Mouse (Mus musculus): ENCODE results near the gene Foxo1. TPM values are rescaled to one million over a fixed set of nuclear protein-coding genes. Genes with fewer than 3 reads are reported as not detected.

Foxo1 gene
- polyA plus RNA-seq, 1 experiment from 2014 or later = 7.1 TPM

DNA sequence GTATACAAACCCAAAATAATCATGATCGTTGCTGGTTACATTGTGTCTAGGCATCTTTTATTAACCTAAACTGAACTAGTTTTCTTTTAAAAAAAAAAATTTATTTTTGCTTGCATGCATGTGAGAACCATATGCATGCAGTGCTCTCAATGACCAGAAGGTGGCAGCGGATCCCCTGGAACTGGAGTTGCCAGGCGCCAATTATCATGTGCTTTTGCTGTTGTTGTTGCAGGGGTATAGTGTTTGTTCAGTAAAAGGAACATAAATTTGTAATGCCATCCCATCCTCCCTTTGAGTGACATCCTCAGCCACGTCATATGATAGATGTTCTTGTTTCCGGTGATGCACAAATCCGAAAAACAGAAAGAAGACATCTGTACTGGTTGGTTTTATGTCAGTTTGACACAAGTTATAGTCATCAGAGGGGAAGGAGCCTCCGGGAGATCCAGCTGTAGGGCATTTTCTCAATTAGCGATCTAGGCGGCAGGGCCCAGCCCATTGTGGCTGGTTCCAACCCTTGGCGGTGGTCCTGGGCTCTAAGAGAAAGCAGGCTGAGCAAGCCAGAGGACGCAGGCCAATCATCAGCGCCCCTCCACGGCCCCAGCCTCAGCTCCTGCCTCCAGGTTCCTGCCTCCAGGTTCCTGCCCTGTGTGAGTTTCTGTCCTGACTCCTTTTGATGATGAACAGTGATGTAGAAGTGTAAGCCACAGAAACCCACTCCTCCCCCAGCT lies 5.5 kb upstream of the Foxo1 start:
- Histone ChIP-seq H3K27me3 (ENCODE audit: control insufficient read depth, insufficient read depth, low read length) (peaks cover 7% of the 10 kb centered on the region), H3K27ac (ENCODE audit: low read depth, low read length) (no peak overlapping the region)
- ATAC-seq (replicated peaks; ENCODE audit: insufficient number of reproducible peaks, low FRiP score, low TSS enrichment) = no peak

DNA sequence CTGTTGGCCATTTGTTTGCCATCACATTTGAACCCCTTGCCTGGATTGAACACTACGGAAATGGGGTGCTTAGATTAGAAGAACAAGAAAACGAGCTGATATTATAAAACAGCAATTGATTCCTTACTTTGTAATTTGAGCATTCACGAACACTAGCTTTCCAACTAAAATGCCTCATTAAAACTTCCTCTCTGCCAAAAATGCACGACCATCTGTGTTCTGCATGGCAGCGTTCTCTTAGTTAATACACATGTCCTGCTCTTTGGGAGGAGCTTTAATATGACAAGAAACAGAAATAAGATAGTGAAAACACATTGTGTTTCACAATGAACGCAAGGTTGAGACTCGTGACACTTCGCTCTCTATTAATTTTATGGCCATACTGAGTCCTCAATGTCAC lies 3.8 kb upstream of the Foxo1 start:
- H3K4me3 ChIP-seq (ENCODE audit: low read depth, low read length) = no peak overlapping the region
- H3K27me3 ChIP-seq (ENCODE audit: control insufficient read depth, insufficient read depth, low read length) = peaks cover 3% of the 10 kb centered on the region; the same call in 1 of the 2 replicates
- H3K9ac ChIP-seq (ENCODE audit: low read depth, low read length) = no peak overlapping the region
- H3K27ac ChIP-seq (ENCODE audit: low read depth, low read length) = no peak overlapping the region
- no peak for ATAC-seq (replicated peaks; ENCODE audit: insufficient number of reproducible peaks, low FRiP score, low TSS enrichment)
- no peaks in the 10 kb centered on the region for H3K9me3 ChIP-seq (replicated peaks; ENCODE audit: control insufficient read depth, low read length)
- H3K36me3 ChIP-seq (ENCODE audit: control insufficient read depth, insufficient read depth, low read length) = no peaks in the 10 kb centered on the region
- H3K4me2 ChIP-seq = no peak overlapping the region
- peaks cover 5% of the 10 kb centered on the region; the same call in 1 of the 2 replicates for H3K4me1 ChIP-seq (ENCODE audit: control insufficient read depth, insufficient read depth, low read length)
- WGBS (ENCODE audit: insufficient replicate concordance) = 79% methylated on average over 8 of the region's 8 CpGs

More for the DNA sequence above, 5.5 kb upstream of the Foxo1 start:
- H3K9ac ChIP-seq (ENCODE audit: low read depth, low read length) = no peak overlapping the region
- no peak overlapping the region for H3K4me2 ChIP-seq
- H3K36me3 ChIP-seq (ENCODE audit: control insufficient read depth, insufficient read depth, low read length) = no peaks in the 10 kb centered on the region
- WGBS (ENCODE audit: insufficient replicate concordance) = 52% methylated on average over 13 of the region's 13 CpGs
- H3K4me3 ChIP-seq (ENCODE audit: low read depth, low read length) = no peak overlapping the region
- H3K9me3 ChIP-seq (replicated peaks; ENCODE audit: control insufficient read depth, low read length) = no peaks in the 10 kb centered on the region
- peaks cover 5% of the 10 kb centered on the region; the same call in 1 of the 2 replicates for H3K4me1 ChIP-seq (ENCODE audit: control insufficient read depth, insufficient read depth, low read length)

DNA sequence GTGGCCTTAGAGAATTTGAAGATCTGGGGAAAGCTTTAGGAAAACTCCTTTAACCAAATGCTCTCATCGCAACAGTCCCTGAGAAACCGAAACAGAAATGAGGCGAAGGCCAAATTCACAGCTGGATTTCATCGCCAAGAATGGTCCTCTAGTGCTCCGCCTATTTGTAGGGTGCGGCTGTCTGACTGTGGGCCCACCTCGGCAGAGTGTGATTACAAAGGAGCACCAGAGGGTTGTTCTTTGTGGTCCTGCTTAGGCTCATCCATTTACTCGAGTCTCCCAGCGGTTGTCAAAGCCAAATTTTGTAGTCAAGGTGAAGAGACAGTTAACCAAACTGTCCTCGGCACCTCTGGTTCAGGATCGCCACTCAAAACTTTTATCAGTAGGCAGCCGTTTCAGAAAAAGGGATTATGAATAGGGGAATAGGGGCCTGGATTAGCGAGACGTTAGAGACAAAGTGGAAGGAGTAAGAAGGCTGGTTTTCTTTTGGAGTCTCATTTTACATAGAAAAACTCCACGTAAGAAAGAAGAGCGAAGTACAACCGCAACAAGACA lies 1.5 kb upstream of the Foxo1 start:
- peaks cover 3% of the 10 kb centered on the region; the same call in 1 of the 2 replicates for H3K27me3 ChIP-seq (ENCODE audit: control insufficient read depth, insufficient read depth, low read length)
- H3K4me1 ChIP-seq (ENCODE audit: control insufficient read depth, insufficient read depth, low read length) = peaks cover 10% of the 10 kb centered on the region
- no peak overlapping the region for H3K27ac ChIP-seq (ENCODE audit: low read depth, low read length)
- WGBS (ENCODE audit: insufficient replicate concordance) = 10% methylated on average over 17 of the region's 17 CpGs
- H3K9me3 ChIP-seq (replicated peaks; ENCODE audit: control insufficient read depth, low read length) = no peaks in the 10 kb centered on the region
- peak overlapping the region; percentile 93 for H3K4me3 ChIP-seq (ENCODE audit: low read depth, low read length)
- peak overlapping the region; percentile 86 for H3K4me2 ChIP-seq
- no peaks in the 10 kb centered on the region for H3K36me3 ChIP-seq (ENCODE audit: control insufficient read depth, insufficient read depth, low read length)
- H3K9ac ChIP-seq (ENCODE audit: low read depth, low read length) = no peak overlapping the region
- ATAC-seq (replicated peaks; ENCODE audit: insufficient number of reproducible peaks, low FRiP score, low TSS enrichment) = no peak

DNA sequence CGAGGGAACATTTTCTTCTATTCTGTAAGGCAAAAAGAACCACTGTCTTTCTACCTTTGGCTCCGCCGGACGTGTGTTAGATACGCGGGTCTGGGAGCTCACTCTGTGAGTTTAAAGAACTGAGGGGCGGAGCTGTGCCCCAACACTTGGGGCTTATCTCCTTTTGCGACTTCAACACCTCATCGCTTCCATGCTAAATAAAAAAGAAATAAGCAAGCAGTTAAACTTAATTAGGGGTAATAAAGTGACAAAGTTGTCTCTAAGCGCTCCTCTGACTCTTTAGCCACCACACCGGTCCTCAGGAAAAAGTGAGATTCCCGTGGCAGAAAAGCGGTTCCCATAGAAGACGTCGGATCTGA lies 864 bp upstream of the Foxo1 start:
- under 1% methylated on average over 15 of the region's 15 CpGs for WGBS (ENCODE audit: insufficient replicate concordance)
- H3K4me1 ChIP-seq (ENCODE audit: control insufficient read depth, insufficient read depth, low read length) = peaks cover 10% of the 10 kb centered on the region
- H3K36me3 ChIP-seq (ENCODE audit: control insufficient read depth, insufficient read depth, low read length) = no peaks in the 10 kb centered on the region
- peak overlapping the region; percentile 86 for H3K4me2 ChIP-seq
- H3K27me3 ChIP-seq (ENCODE audit: control insufficient read depth, insufficient read depth, low read length) = peaks cover 3% of the 10 kb centered on the region; the same call in 1 of the 2 replicates
- ATAC-seq (replicated peaks; ENCODE audit: insufficient number of reproducible peaks, low FRiP score, low TSS enrichment) = no peak
- H3K4me3 ChIP-seq (ENCODE audit: low read depth, low read length) = peak overlapping the region; percentile 93
- no peak overlapping the region for H3K27ac ChIP-seq (ENCODE audit: low read depth, low read length)
- peak overlapping the region; percentile 75 for H3K9ac ChIP-seq (ENCODE audit: low read depth, low read length)
- H3K9me3 ChIP-seq (replicated peaks; ENCODE audit: control insufficient read depth, low read length) = no peaks in the 10 kb centered on the region

DNA sequence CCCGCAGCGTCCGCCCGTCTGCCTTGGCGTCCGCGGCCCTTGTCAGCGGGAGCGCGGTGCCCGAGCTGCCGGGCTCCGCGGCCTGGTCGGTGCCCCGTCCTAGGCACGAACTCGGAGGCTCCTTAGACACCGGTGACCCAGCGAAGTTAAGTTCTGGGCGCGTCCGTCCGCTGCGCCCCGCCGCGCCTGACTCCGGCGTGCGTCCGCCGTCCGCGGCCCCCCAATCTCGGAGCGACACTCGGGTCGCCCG lies 276 bp downstream of the Foxo1 start:
- Histone ChIP-seq H3K9me3 (replicated peaks; ENCODE audit: control insufficient read depth, low read length) (no peaks in the 10 kb centered on the region), H3K27ac (ENCODE audit: low read depth, low read length) (peak overlapping the region; percentile 95), H3K27me3 (ENCODE audit: control insufficient read depth, insufficient read depth, low read length) (peaks cover 3% of the 10 kb centered on the region; the same call in 1 of the 2 replicates), H3K9ac (ENCODE audit: low read depth, low read length) (peak overlapping the region; percentile 92), H3K36me3 (ENCODE audit: control insufficient read depth, insufficient read depth, low read length) (no peaks in the 10 kb centered on the region), H3K4me1 (ENCODE audit: control insufficient read depth, insufficient read depth, low read length) (peaks cover 10% of the 10 kb centered on the region), H3K4me2 (peak overlapping the region; percentile 86), H3K4me3 (ENCODE audit: low read depth, low read length) (peak overlapping the region; percentile 93)
- 0% methylated on average over 36 of the region's 40 CpGs for WGBS (ENCODE audit: insufficient replicate concordance)
- ATAC-seq (replicated peaks; ENCODE audit: insufficient number of reproducible peaks, low FRiP score, low TSS enrichment) = peak; percentile 27; the same call in 1 of the 2 replicates

DNA sequence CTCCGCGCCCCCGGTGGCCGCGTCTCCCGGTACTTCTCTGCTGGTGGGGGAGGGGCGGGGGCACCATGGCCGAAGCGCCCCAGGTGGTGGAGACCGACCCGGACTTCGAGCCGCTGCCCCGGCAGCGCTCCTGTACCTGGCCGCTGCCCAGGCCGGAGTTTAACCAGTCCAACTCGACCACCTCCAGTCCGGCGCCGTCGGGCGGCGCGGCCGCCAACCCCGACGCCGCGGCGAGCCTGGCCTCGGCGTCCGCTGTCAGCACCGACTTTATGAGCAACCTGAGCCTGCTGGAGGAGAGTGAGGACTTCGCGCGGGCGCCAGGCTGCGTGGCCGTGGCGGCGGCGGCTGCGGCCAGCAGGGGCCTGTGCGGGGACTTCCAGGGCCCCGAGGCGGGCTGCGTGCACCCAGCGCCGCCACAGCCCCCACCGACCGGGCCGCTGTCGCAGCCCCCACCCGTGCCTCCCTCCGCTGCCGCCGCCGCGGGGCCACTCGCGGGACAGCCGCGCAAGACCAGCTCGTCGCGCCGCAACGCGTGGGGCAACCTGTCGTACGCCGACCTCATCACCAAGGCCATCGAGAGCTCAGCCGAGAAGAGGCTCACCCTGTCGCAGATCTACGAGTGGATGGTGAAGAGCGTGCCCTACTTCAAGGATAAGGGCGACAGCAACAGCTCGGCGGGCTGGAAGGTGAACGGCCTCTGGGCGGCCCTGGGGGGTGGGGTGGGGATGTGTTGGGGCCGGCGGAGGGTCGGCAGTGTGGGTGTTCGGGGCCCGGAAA lies 789 bp downstream of the Foxo1 start:
- peak; percentile 24 for ATAC-seq (replicated peaks; ENCODE audit: insufficient number of reproducible peaks, low FRiP score, low TSS enrichment)
- peak overlapping the region; percentile 86 for H3K4me2 ChIP-seq
- peak overlapping the region; percentile 93 for H3K4me3 ChIP-seq (ENCODE audit: low read depth, low read length)
- no peaks in the 10 kb centered on the region for H3K36me3 ChIP-seq (ENCODE audit: control insufficient read depth, insufficient read depth, low read length)
- peaks cover 11% of the 10 kb centered on the region for H3K4me1 ChIP-seq (ENCODE audit: control insufficient read depth, insufficient read depth, low read length)
- H3K27me3 ChIP-seq (ENCODE audit: control insufficient read depth, insufficient read depth, low read length) = peaks cover 3% of the 10 kb centered on the region; the same call in 1 of the 2 replicates
- H3K9ac ChIP-seq (ENCODE audit: low read depth, low read length) = peak overlapping the region; percentile 92
- no peaks in the 10 kb centered on the region for H3K9me3 ChIP-seq (replicated peaks; ENCODE audit: control insufficient read depth, low read length)
- WGBS (ENCODE audit: insufficient replicate concordance) = under 1% methylated on average over 78 of the region's 89 CpGs
- H3K27ac ChIP-seq (ENCODE audit: low read depth, low read length) = peak overlapping the region; percentile 95

DNA sequence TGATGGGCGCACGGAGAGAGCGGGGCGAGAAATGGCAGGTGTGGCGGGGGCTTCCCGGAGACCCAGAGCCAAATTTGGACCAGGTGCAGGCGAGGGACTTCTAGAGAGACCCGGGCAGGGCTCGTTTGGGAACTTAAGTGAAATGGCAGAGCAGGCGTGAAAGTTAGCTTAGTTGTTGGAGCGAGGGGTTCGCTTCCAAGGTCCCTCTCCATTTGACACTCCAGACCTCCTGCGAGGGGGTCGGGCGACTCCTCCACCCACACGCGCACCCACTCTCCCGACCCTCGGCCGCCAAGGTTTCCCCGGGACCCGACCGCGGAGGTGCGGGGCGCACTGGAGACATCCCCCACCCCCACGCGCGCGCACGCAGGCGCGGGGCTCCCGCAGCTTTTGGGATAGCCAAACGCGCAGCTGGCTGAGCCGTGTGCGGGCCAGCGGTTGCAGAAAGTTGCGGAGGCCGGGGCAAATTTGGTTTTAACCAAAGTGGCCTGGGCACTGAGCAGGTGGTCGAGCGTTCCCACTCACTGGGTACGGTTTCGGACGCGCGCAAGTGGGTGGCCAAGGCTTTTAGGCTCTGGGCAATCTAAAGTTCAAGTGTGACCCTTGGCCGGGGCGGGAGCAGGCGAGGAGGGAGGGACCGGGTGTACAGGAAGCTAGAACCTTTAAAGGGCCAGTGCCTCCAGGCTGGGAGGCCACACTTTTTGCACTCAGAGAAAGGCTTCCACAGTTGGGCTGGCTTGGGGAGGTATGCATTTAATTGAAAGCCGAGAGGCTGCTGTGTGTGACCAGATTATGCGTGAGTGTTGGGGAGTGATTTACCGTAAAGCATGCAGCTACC lies 1.6 kb downstream of the Foxo1 start:
- peak overlapping the region; percentile 92 for H3K9ac ChIP-seq (ENCODE audit: low read depth, low read length)
- peak overlapping the region; percentile 95; the same call in 1 of the 2 replicates for H3K27ac ChIP-seq (ENCODE audit: low read depth, low read length)
- H3K9me3 ChIP-seq (replicated peaks; ENCODE audit: control insufficient read depth, low read length) = no peaks in the 10 kb centered on the region
- H3K36me3 ChIP-seq (ENCODE audit: control insufficient read depth, insufficient read depth, low read length) = no peaks in the 10 kb centered on the region
- ATAC-seq (replicated peaks; ENCODE audit: insufficient number of reproducible peaks, low FRiP score, low TSS enrichment) = peak; percentile 27; the same call in 1 of the 2 replicates
- H3K4me3 ChIP-seq (ENCODE audit: low read depth, low read length) = peak overlapping the region; percentile 93
- H3K4me1 ChIP-seq (ENCODE audit: control insufficient read depth, insufficient read depth, low read length) = peaks cover 14% of the 10 kb centered on the region
- H3K27me3 ChIP-seq (ENCODE audit: control insufficient read depth, insufficient read depth, low read length) = peaks cover 3% of the 10 kb centered on the region; the same call in 1 of the 2 replicates
- under 1% methylated on average over 55 of the region's 55 CpGs for WGBS (ENCODE audit: insufficient replicate concordance)
- H3K4me2 ChIP-seq = peak overlapping the region; percentile 86

DNA sequence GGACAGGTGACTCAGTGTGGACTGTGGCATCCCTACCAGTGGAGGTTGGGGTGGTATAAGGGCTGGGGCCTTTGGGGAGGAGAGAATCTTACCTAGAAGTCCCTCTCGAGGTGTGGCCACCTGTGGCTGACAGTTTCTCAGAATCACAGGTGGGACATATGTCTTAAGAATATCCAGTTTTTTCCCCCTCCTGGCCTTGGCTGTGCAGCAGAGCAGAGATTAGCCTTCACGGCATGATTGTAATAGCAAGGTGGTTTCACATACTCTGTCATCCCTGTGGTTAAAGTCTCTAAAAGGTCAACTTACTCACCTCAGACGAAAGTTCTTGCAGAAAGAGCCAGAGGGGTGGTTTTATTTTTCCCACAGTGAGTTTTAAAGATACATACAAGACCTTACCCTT lies 2.4 kb downstream of the Foxo1 start:
- peak overlapping the region; percentile 92 for H3K9ac ChIP-seq (ENCODE audit: low read depth, low read length)
- WGBS (ENCODE audit: insufficient replicate concordance) = 22% methylated on average over 3 of the region's 3 CpGs

More for the DNA sequence above, 2.4 kb downstream of the Foxo1 start:
- Histone ChIP-seq H3K27me3 (ENCODE audit: control insufficient read depth, insufficient read depth, low read length) (0 out of 2 replicates have a peak, but pooled peaks cover 1% of the 10 kb centered on the region), H3K4me1 (ENCODE audit: control insufficient read depth, insufficient read depth, low read length) (peaks cover 14% of the 10 kb centered on the region), H3K4me3 (ENCODE audit: low read depth, low read length) (peak overlapping the region; percentile 93), H3K27ac (ENCODE audit: low read depth, low read length) (no peak overlapping the region), H3K36me3 (ENCODE audit: control insufficient read depth, insufficient read depth, low read length) (no peaks in the 10 kb centered on the region), H3K4me2 (peak overlapping the region; percentile 86), H3K9me3 (replicated peaks; ENCODE audit: control insufficient read depth, low read length) (no peaks in the 10 kb centered on the region)
- ATAC-seq (replicated peaks; ENCODE audit: insufficient number of reproducible peaks, low FRiP score, low TSS enrichment) = no peak

All from heart, embryonic 11.5 days (tissue).